Mouse (Mus musculus) lung, adult 10 weeks (tissue): Measurements from ENCODE around the gene Gm13178. TPM values are rescaled to one million over a fixed set of nuclear protein-coding genes. Genes with fewer than 3 reads are reported as not detected.

Experiments
- polyA plus RNA-seq: library from polyadenylated mRNA; stranded (reverse); fragments of 350-450 nt; fragmentation: Illumina TruSeq; extraction: RNeasy Lipid Tissue Mini Kit (QIAGEN cat#74804); gene quantifications from one replicate; pipeline ENCODE4 v1.2.3, GENCODE M21; 2014; ENCODE audit warnings: low read depth, low replicate concordance; ENCODE audit not compliant: insufficient read depth

Gm13178 gene
- polyA plus RNA-seq, result not detected

GRCm38 (mm10) chr4:144721304-144721703, at the start of gene Gm13178:
Gene Gm13178, minus strand, starts transcription at chr4:144721404.

GRCm38 (mm10) chr4:144686268-144686667, 34.9 kb downstream of the Gm13178 start, which contains the start of gene Gm436:
Gene Gm436, minus strand, starts transcription at chr4:144686368.

Other genes starting within 250 kb of the Gm13178 start
- not detected for gene 9430007A20Rik, start 201.6 kb downstream of the Gm13178 start, polyA plus RNA-seq
- not detected for gene Gm13124, start 156.3 kb downstream of the Gm13178 start, polyA plus RNA-seq
- not detected for gene Aadacl4, start 107.7 kb downstream of the Gm13178 start, polyA plus RNA-seq
- not detected for gene Gm436, start 35.0 kb downstream of the Gm13178 start, polyA plus RNA-seq
- gene Gm438, start 65.2 kb upstream of the Gm13178 start, polyA plus RNA-seq, result not detected
- 105 TPM for gene Dhrs3, start 171.4 kb upstream of the Gm13178 start, polyA plus RNA-seq